Mouse (Mus musculus) C2C12 (cell line): ENCODE measurements around the gene Psme4. TPM values are rescaled to one million over a fixed set of nuclear protein-coding genes. Genes with fewer than 3 reads are reported as not detected.

Experiments used
- H3K27me3 ChIP-seq: one replicate; pipeline ENCODE4 v1.6.1; 2011; ENCODE audit not compliant: control insufficient read depth, insufficient read depth, insufficient read length
- H3K36me3 ChIP-seq: one replicate; pipeline ENCODE4 v1.6.1; 2011; ENCODE audit not compliant: control insufficient read depth, insufficient read depth
- H3K4me3 ChIP-seq: one replicate; pipeline ENCODE4 v1.5.1; 2011; ENCODE audit warnings: mild to moderate bottlenecking, control low read depth; ENCODE audit not compliant: poor library complexity, insufficient read depth, severe bottlenecking
- H3K79me2 ChIP-seq: one replicate; pipeline ENCODE4 v1.6.1; 2011; ENCODE audit not compliant: control insufficient read depth, insufficient read depth
- H3K79me3 ChIP-seq: one replicate; pipeline ENCODE4 v1.6.1; 2011; ENCODE audit warnings: low read depth, control low read depth
- H3ac ChIP-seq: one replicate; pipeline ENCODE3; 2011; ENCODE audit warnings: low read depth; ENCODE audit not compliant: control insufficient read depth, insufficient read length
- CEBPB ChIP-seq: IDR thresholded peaks from one replicate; pipeline ENCODE4 v1.6.1; 2011; ENCODE audit warnings: low read depth, mild to moderate bottlenecking, control low read depth, moderate library complexity
- CTCF ChIP-seq: IDR thresholded peaks from one replicate; pipeline ENCODE4 v1.5.1; 2011; ENCODE audit not compliant: control insufficient read depth, insufficient read depth, insufficient read length
- FOSL1 ChIP-seq: IDR thresholded peaks from one replicate; pipeline ENCODE4 v1.8.0; 2011; ENCODE audit warnings: mild to moderate bottlenecking, low read length; ENCODE audit not compliant: poor library complexity, insufficient read depth, severe bottlenecking
- MAX ChIP-seq: IDR thresholded peaks from one replicate; pipeline ENCODE4 v1.6.1; 2011; ENCODE audit warnings: mild to moderate bottlenecking, control low read depth
- MYOD1 ChIP-seq: IDR thresholded peaks from one replicate; pipeline ENCODE4 v1.6.1; 2011; ENCODE audit warnings: low read depth; ENCODE audit not compliant: control insufficient read depth, insufficient read length
- MYOG ChIP-seq: IDR thresholded peaks from one replicate; pipeline ENCODE4 v1.6.1; 2011; ENCODE audit not compliant: control insufficient read depth, insufficient read length; ENCODE audit errors: extremely low read depth
- USF1 ChIP-seq: IDR thresholded peaks from one replicate; pipeline ENCODE4 v1.6.1; 2011; ENCODE audit warnings: low read depth, mild to moderate bottlenecking, control low read depth, moderate library complexity
- polyA plus RNA-seq: library from polyadenylated mRNA; unstranded; fragments of >200 nt; fragmentation: generic; extraction: Trizol; gene quantifications from one replicate; pipeline ENCODE4 v1.2.1, GENCODE M21; 2012; ENCODE audit warnings: missing spikeins

Psme4 gene
- polyA plus RNA-seq, 1 experiment, result 13.3 TPM

DNA sequence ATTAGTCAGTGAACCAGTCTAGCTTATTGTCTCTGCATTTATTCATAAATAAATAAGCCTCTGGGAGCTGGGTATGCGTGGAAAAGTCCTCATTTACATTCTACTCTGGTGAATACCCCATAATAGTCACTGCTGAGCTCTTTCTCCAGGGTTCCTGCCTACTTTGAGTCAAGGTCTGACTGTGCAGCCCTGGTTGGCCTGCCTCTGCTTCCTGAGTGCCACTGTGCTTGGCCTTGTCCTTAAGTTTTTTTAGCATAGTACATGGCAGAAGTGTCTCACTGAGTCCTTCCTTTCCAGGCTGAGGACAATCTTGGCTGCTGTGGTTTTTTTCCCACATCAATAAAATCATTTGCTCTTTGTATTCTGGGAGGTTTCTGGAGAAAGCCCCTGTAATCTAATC is 149.1 kb downstream of the Psme4 start:
- Histone ChIP-seq H3K4me3 (no peak overlapping the region), H3K79me3 (no peaks in the 10 kb centered on the region), H3ac (no peak overlapping the region), H3K27me3 (no peaks in the 10 kb centered on the region), H3K36me3 (peaks cover 4% of the 10 kb centered on the region), H3K79me2 (no peaks in the 10 kb centered on the region)
- TF ChIP-seq MAX, result no peak
- TF ChIP-seq FOSL1, result no peak
- TF ChIP-seq USF1, result no peak
- no peak for TF ChIP-seq MYOG
- TF ChIP-seq CTCF, result no peak
- TF ChIP-seq CEBPB, result no peak
- no peak for TF ChIP-seq MYOD1

DNA sequence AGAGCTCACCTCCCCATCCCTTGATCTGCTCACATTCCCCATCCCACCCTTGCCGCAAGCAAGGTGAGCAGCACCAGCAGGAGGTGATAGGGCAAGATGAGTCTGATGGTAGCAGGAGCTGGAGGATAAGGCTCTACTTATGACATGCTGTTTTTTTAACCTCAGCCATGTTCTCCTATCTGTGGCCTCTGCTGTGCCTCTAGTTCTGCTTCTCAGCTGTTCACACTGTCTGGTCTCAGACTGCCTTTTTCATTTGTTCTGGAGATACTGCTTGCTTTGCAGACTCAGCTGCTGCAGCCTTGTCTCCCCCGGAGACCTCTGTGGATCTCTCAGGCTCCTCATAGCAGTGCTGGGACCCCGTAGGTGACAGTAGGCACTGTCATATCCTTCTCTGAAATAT is 151.8 kb downstream of the Psme4 start:
- no peak for TF ChIP-seq MAX
- TF ChIP-seq USF1, result no peak
- no peak for TF ChIP-seq CEBPB
- TF ChIP-seq CTCF, result no peak
- TF ChIP-seq MYOG, result no peak
- TF ChIP-seq FOSL1, result no peak
- no peak for TF ChIP-seq MYOD1
- H3K4me3 ChIP-seq, result no peak overlapping the region
- H3K79me2 ChIP-seq, result no peaks in the 10 kb centered on the region

DNA sequence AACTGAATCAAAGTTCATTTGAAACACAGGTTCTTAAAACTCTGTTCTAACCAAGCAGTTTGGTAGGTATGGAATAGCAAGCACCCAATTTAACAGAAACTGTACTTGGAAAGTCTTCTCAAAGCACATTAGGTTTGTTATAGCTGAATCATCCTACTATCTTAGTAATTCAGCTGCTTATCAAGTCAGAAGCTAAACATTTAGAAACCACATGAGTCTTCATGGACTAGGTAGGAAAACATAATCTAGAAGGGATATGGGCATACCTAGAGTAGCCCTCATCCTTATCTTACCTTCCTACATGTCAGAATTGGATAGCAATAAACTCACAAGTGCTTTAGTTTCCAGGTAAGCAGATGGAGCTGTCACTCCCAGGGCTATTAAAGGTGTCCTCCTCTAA is 156.6 kb downstream of the Psme4 start:
- Histone ChIP-seq H3K36me3 (peaks cover 29% of the 10 kb centered on the region), H3K79me2 (no peaks in the 10 kb centered on the region), H3K4me3 (no peak overlapping the region), H3ac (no peak overlapping the region), H3K27me3 (no peaks in the 10 kb centered on the region), H3K79me3 (no peaks in the 10 kb centered on the region)
- TF ChIP-seq FOSL1 (no peak), MYOG (no peak), CTCF (no peak), MYOD1 (no peak), MAX (no peak), USF1 (no peak), CEBPB (no peak)

More for the DNA sequence above, 151.8 kb downstream of the Psme4 start:
- Histone ChIP-seq H3K36me3 (peaks cover 8% of the 10 kb centered on the region), H3K79me3 (no peaks in the 10 kb centered on the region), H3ac (no peak overlapping the region), H3K27me3 (no peaks in the 10 kb centered on the region)

DNA sequence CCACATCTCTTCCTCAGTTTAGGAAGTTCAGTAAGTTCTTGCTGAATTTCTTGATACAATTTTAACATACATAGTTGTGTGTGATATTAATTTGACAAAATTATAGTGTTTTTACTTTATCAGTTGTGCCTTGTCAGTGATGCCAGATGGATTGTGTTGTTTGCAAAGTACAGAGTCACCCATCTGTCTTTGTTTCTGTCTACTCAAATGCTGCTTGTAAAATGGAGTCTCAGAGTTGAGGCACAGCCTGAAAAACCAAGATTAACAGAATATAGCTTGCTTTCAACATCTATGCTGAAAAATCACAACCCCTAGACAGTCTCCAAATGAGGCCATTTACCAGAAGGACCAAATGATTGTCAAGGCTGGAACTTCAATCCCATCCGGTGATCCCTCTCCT is 157.0 kb downstream of the Psme4 start:
- no peaks in the 10 kb centered on the region for H3K79me2 ChIP-seq
- no peak overlapping the region for H3K4me3 ChIP-seq
- no peaks in the 10 kb centered on the region for H3K27me3 ChIP-seq
- no peak for TF ChIP-seq CTCF
- no peak for TF ChIP-seq MAX
- TF ChIP-seq FOSL1, result no peak
- TF ChIP-seq USF1, result no peak
- TF ChIP-seq MYOD1, result no peak
- no peak for TF ChIP-seq CEBPB
- no peak for TF ChIP-seq MYOG
- H3K79me3 ChIP-seq, result no peaks in the 10 kb centered on the region
- peaks cover 31% of the 10 kb centered on the region for H3K36me3 ChIP-seq
- no peak overlapping the region for H3ac ChIP-seq

Other genes with a start within 250 kb of the Psme4 start
- gene Acyp2, start 122.1 kb upstream of the Psme4 start, polyA plus RNA-seq, result 4.8 TPM
- 0.06 TPM for gene Gpr75, start 113.6 kb downstream of the Psme4 start, polyA plus RNA-seq
- gene Asb3, start 113.7 kb downstream of the Psme4 start, polyA plus RNA-seq, result 6.4 TPM
- gene Erlec1, start 182.6 kb downstream of the Psme4 start, polyA plus RNA-seq, result 10.3 TPM
- 4.2 TPM for gene Chac2, start 214.6 kb downstream of the Psme4 start, polyA plus RNA-seq